Mouse (Mus musculus): ENCODE data around the gene Opn3. TPM values are rescaled to one million over a fixed set of nuclear protein-coding genes. Genes with fewer than 3 reads are reported as not detected.
A peak's percentile ranks its signal among the peaks of the same experiment; 100 is the strongest.

The Opn3 gene
- polyA plus RNA-seq, 1 experiment from 2014 or later = 8.7 TPM

- 82% methylated on average over 5 of the region's 5 CpGs for WGBS
- no peaks in the 10 kb centered on the region for H3K9me3 ChIP-seq
- no peak overlapping the region for H3K4me2 ChIP-seq
- H3K4me3 ChIP-seq = no peak overlapping the region
- H3K9ac ChIP-seq = no peak overlapping the region
- no peaks in the 10 kb centered on the region for H3K27me3 ChIP-seq
- ATAC-seq (ENCODE audit: low FRiP score, low read depth) = no peak
- no peaks in the 10 kb centered on the region for H3K36me3 ChIP-seq
- no peak overlapping the region for H3K27ac ChIP-seq (replicated peaks)
- H3K4me1 ChIP-seq (replicated peaks) = no peaks in the 10 kb centered on the region
These were observed 48.9 kb downstream of the Opn3 start for GRCm38 (mm10) chr1:175643496-175644265.

- Histone ChIP-seq H3K9me3 (no peaks in the 10 kb centered on the region), H3K27ac (replicated peaks) (no peak overlapping the region), H3K36me3 (no peaks in the 10 kb centered on the region), H3K4me2 (no peak overlapping the region), H3K4me1 (replicated peaks) (no peaks in the 10 kb centered on the region), H3K9ac (no peak overlapping the region), H3K27me3 (no peaks in the 10 kb centered on the region), H3K4me3 (no peak overlapping the region)
- ATAC-seq (ENCODE audit: low FRiP score, low read depth) = no peak
- WGBS = 89% methylated on average over 6 of the region's 6 CpGs
These were observed 52.0 kb downstream of the Opn3 start for GRCm38 (mm10) chr1:175640435-175641150.

GRCm38 (mm10) chr1:175639072-175639471 lies 53.5 kb downstream of the Opn3 start:
- 84% methylated on average over 7 of the region's 7 CpGs for WGBS
- H3K9ac ChIP-seq = no peak overlapping the region
- no peak overlapping the region for H3K4me2 ChIP-seq
- no peaks in the 10 kb centered on the region for H3K36me3 ChIP-seq
- ATAC-seq (ENCODE audit: low FRiP score, low read depth) = no peak
- H3K27ac ChIP-seq (replicated peaks) = no peak overlapping the region
- H3K27me3 ChIP-seq = no peaks in the 10 kb centered on the region
- no peaks in the 10 kb centered on the region for H3K9me3 ChIP-seq
- no peaks in the 10 kb centered on the region for H3K4me1 ChIP-seq (replicated peaks)
- no peak overlapping the region for H3K4me3 ChIP-seq

DNA sequence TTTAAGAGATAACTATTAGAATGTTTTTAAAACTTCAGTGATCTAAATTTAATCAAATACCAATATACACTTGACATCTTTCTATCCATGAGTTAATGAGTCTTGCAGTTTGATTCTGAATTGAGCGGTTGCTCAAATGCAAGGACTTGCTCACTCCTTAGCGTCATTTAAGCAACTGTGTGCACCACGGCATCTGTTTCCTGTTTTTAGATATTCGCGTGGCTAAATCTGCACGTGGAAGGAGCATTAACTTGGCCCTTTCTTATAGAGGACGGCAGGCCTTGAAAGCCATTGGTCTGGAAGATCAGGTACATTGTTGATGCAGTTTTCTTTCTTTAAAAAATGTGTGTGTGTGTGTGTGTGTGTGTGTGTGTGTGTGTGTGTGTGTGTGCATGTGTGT lies 54.9 kb downstream of the Opn3 start:
- WGBS = 84% methylated on average over 7 of the region's 7 CpGs
- no peak for ATAC-seq (ENCODE audit: low FRiP score, low read depth)

GRCm38 (mm10) chr1:175632470-175632869 lies 60.1 kb downstream of the Opn3 start:
- WGBS = 98% methylated on average over 14 of the region's 14 CpGs

More for the DNA sequence above, 54.9 kb downstream of the Opn3 start:
- Histone ChIP-seq H3K36me3 (no peaks in the 10 kb centered on the region), H3K4me1 (replicated peaks) (no peaks in the 10 kb centered on the region), H3K9me3 (no peaks in the 10 kb centered on the region), H3K27ac (replicated peaks) (no peak overlapping the region), H3K9ac (no peak overlapping the region), H3K27me3 (no peaks in the 10 kb centered on the region), H3K4me3 (no peak overlapping the region), H3K4me2 (no peak overlapping the region)

GRCm38 (mm10) chr1:175631721-175632221 lies 60.8 kb downstream of the Opn3 start:
- Histone ChIP-seq H3K4me3 (no peak overlapping the region), H3K9me3 (no peaks in the 10 kb centered on the region), H3K4me2 (no peak overlapping the region), H3K36me3 (no peaks in the 10 kb centered on the region), H3K27ac (replicated peaks) (no peak overlapping the region), H3K27me3 (no peaks in the 10 kb centered on the region), H3K9ac (no peak overlapping the region), H3K4me1 (replicated peaks) (no peaks in the 10 kb centered on the region)
- 84% methylated on average over 10 of the region's 10 CpGs for WGBS
- ATAC-seq (ENCODE audit: low FRiP score, low read depth) = no peak

More at GRCm38 (mm10) chr1:175632470-175632869, 60.1 kb downstream of the Opn3 start:
- Histone ChIP-seq H3K4me3 (no peak overlapping the region), H3K27ac (replicated peaks) (no peak overlapping the region), H3K4me2 (no peak overlapping the region), H3K9me3 (no peaks in the 10 kb centered on the region), H3K4me1 (replicated peaks) (no peaks in the 10 kb centered on the region), H3K36me3 (no peaks in the 10 kb centered on the region), H3K27me3 (no peaks in the 10 kb centered on the region), H3K9ac (no peak overlapping the region)
- no peak for ATAC-seq (ENCODE audit: low FRiP score, low read depth)

DNA sequence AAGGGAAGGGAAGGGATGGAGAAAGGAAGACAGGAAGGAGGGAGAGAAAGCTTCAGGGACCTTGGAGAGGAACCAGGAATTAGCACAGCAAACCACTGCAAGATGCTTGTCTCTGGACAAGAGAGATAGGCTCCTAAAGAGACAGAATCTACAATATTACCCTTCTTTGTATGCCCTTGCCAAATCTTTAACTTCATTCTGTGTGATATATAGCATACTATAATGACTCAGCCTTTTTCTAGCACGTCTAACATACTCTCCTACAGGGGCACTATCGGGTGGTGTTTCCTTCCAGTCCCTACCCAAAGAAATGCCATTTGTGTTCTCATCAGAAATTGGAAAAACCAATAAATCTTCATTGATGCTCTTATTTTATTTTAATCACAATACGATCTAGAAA lies 61.5 kb downstream of the Opn3 start:
- Histone ChIP-seq H3K9ac (no peak overlapping the region), H3K4me2 (no peak overlapping the region), H3K4me1 (replicated peaks) (no peaks in the 10 kb centered on the region), H3K4me3 (no peak overlapping the region), H3K36me3 (no peaks in the 10 kb centered on the region), H3K9me3 (no peaks in the 10 kb centered on the region), H3K27ac (replicated peaks) (no peak overlapping the region), H3K27me3 (no peaks in the 10 kb centered on the region)
- ATAC-seq (ENCODE audit: low FRiP score, low read depth) = no peak
- 88% methylated on average over 3 of the region's 3 CpGs for WGBS

- no peak overlapping the region for H3K4me3 ChIP-seq
- no peaks in the 10 kb centered on the region for H3K4me1 ChIP-seq (replicated peaks)
- no peak overlapping the region for H3K4me2 ChIP-seq
- H3K27me3 ChIP-seq = no peaks in the 10 kb centered on the region
- ATAC-seq (ENCODE audit: low FRiP score, low read depth) = no peak
- no peaks in the 10 kb centered on the region for H3K9me3 ChIP-seq
- H3K27ac ChIP-seq (replicated peaks) = no peak overlapping the region
- H3K36me3 ChIP-seq = no peaks in the 10 kb centered on the region
- H3K9ac ChIP-seq = no peak overlapping the region
- 90% methylated on average over 5 of the region's 5 CpGs for WGBS
These were observed 62.2 kb downstream of the Opn3 start for GRCm38 (mm10) chr1:175630345-175630744.

GRCm38 (mm10) chr1:175629248-175629647 lies 63.3 kb downstream of the Opn3 start:
- H3K36me3 ChIP-seq = no peaks in the 10 kb centered on the region
- peaks cover 6% of the 10 kb centered on the region for H3K4me1 ChIP-seq (replicated peaks)
- ATAC-seq (ENCODE audit: low FRiP score, low read depth) = no peak
- H3K9me3 ChIP-seq = no peaks in the 10 kb centered on the region
- 86% methylated on average over 6 of the region's 6 CpGs for WGBS
- H3K27ac ChIP-seq (replicated peaks) = no peak overlapping the region
- no peak overlapping the region for H3K4me2 ChIP-seq
- H3K4me3 ChIP-seq = no peak overlapping the region
- no peak overlapping the region for H3K9ac ChIP-seq
- no peaks in the 10 kb centered on the region for H3K27me3 ChIP-seq

DNA sequence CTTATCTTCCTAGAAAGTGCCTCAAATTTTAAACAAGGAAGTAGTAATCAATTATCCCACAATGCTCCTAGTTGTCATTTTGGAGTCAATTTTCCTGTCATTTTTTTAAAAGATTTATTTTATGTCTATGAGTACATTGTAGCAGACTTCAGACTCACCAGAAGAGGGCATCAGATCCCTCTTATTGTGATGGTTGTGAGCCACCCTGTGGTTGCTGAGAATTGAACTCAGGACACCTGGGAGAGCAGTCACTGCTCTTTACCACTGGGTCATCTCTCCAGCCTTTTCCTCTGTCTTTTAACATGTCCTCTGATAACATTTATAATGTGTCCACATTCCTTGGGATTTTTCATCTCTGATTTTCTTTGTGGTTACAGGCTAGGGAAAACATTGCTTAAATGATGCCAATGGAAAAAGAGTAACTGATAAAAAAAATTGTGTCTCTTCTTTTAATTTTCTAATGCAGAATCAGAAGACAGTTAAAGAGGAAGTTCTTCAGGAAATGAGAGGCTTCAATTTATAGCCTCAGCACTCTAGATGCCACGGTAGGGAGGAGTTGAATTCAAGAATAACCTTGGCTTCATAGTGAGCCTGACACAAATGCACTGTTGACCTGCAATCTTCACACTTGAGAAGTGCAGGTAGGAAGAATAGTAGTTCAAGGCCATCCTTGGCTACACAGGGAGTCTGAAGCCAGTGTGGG lies 66.4 kb downstream of the Opn3 start:
- no peaks in the 10 kb centered on the region for H3K36me3 ChIP-seq
- peak overlapping the region; percentile 84 for H3K4me3 ChIP-seq
- H3K4me2 ChIP-seq = peak overlapping the region; percentile 67
- peak; percentile 13; the same call in 1 of the 2 replicates for ATAC-seq (ENCODE audit: low FRiP score, low read depth)
- H3K9me3 ChIP-seq = no peaks in the 10 kb centered on the region
- H3K9ac ChIP-seq = peak overlapping the region; percentile 42
- peak overlapping the region; percentile 68 for H3K27ac ChIP-seq (replicated peaks)
- 79% methylated on average over 1 of the region's 1 CpGs for WGBS
- H3K27me3 ChIP-seq = no peaks in the 10 kb centered on the region
- H3K4me1 ChIP-seq (replicated peaks) = peaks cover 9% of the 10 kb centered on the region

DNA sequence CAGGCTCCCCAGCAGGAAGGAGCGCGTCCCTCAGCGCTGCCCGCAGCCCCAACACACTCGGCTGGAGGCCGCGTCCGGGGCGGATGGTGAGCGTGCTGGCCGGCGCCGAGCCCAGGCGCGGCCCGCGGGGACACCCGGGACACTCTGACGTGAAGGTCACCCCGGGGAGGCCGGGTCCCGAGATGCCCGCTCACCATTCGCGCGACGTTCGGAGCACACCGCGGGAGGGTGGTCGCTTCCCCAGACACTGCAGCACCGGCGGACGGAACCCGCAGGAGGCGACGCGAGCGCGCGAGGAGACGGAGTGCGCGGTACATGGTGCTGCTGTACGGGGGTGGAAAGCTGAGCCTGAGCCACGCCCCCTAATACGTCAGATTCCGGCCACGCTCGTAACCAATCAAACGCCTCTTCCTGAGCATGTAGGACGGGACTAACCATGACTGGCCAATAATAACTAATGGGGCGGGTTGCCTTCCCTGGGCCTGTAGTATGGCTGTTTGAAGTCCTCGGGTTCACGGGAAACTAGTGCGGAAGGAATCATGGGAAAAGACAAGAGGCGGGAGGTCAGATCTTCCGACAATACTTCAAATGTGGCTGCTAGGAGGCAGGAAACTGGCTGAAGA lies 67.2 kb downstream of the Opn3 start, which contains the start of gene Fh1:
TSS of gene Fh1 (minus strand) at position 379 of the 623 bp plus-strand sequence.
- no peaks in the 10 kb centered on the region for H3K27me3 ChIP-seq
- peak within 1 kb of the TSS; percentile 84 for H3K27ac ChIP-seq (replicated peaks)
- no peaks in the 10 kb centered on the region for H3K9me3 ChIP-seq
- H3K9ac ChIP-seq = peak within 1 kb of the TSS; percentile 91
- peaks cover 9% of the 10 kb centered on the region for H3K4me1 ChIP-seq (replicated peaks)
- WGBS = under 1% methylated on average over 58 of the region's 58 CpGs
- peak; percentile 100 for ATAC-seq (ENCODE audit: low FRiP score, low read depth)
- peak within 1 kb of the TSS; percentile 77 for H3K4me2 ChIP-seq
- H3K4me3 ChIP-seq = peak within 1 kb of the TSS; percentile 84
- H3K36me3 ChIP-seq = no peaks in the 10 kb centered on the region

All from hindbrain, embryonic 15.5 days (tissue).